Mouse (Mus musculus) heart, postnatal 25 days (tissue): ENCODE data around the gene 1600002K03Rik. TPM values are rescaled to one million over a fixed set of nuclear protein-coding genes. Genes with fewer than 3 reads are reported as not detected.

Source experiments
- DNase-seq: peaks from one replicate; pipeline ENCODE4 v3.0.0; 2022; ENCODE audit warnings: low spot score
- intact Hi-C: fragments of 180-260 bp; cut with DNase I; formaldehyde crosslinking; loops from one replicate; pipeline ENCODE4 v1.15.1; 2025
- total RNA-seq, 2 experiments: library from RNA; stranded (reverse); gene quantifications; 2 replicates each; pipeline ENCODE4 v1.2.3; 2021

The 1600002K03Rik gene
- total RNA-seq, 2 experiments from 2014 or later = 4.2 to 5.2 TPM

DNA sequence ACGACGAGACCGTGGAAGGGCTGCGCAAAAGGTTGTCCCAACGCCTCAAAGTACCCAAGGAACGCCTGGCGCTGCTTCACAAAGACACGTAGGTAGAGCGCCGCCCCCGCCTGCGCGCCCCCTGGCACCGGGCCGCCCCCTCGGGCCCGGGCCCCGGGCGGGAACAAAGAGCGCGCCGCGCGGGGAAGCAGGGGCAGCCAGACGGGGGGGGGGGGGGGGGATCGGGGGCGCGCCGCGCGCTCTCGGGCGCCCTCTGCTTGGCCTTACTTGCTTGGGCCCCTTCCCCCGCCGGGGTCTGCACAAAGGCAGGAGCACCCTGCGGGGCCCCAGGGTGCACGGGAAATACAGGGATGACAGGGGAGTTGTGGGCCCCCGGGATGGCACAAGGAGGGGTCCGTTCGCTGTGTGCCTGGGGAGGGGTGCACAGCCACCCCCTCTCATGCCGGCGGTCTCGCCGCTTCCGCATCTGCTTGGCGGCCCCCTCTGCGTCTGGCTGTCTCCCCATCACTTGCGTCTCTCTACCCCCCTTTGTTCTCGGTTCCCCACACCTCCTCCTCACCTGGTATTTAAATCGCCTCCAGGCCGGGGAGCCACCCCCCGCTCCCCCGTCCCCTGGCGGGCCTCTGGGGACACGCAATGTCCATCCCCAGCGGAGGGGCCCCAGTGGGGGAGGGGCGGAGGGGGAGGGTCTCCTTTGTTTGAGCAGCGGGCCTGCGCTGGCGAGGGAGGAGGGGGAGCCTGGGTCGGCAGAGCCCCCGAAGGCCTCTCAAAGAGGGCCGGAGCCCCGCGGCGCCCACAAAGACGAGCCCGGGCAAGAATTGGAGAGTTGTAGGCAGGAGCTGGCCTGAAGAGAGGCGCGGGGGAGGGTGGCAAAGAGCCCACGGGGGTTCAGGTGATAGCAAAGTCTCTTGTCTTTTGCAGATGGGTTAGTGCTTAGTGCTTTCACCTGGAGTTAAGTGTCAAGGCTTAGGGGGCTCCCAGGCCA, 22.2 kb upstream of the 1600002K03Rik start:
- intact Hi-C loops = no loop called here
- DNase-seq = peak; percentile 34

DNA sequence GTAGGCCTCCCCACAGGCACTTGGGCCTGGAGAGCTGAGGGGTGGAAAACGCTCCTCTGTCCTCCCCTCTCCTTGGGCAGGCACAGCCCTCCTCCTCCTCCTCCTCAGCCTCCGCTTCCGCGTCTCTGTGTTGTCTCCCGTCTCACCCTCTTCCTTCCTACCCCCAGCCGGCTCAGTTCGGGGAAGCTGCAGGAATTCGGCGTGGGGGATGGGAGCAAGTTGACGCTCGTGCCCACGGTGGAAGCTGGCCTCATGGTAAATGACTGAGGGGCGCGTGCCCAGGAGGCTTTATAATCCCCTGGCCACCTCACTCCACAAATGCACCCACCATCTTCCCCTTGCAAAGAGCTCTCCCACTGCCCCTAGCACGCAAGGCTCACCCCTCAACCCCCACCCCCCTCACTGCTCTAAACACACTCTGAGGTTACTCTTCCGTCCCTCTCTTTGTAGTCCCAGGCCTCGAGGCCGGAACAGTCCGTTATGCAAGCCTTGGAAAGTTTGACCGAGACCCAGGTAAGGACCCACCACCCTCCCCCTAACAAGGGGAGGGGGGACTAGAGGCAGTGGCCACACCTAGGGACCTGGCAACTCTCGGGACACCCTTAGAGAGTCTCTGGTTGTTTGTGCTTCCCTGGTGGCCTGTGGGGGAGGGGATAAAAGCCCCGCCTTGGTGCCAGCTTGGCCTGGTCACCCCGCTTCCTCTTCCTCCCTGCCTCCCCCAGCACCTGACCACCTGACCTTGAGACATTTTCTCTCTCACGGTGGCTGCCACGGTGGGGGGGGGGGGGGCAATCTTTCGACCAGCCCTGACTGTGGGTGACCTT, 21.3 kb upstream of the 1600002K03Rik start:
- peak; percentile 63 for DNase-seq
- intact Hi-C loops = no loop called here

- intact Hi-C loops = no loop called here
- peak; percentile 63 for DNase-seq
These were observed 20.5 kb upstream of the 1600002K03Rik start for GRCm38 (mm10) chr10:80152071-80152872.

DNA sequence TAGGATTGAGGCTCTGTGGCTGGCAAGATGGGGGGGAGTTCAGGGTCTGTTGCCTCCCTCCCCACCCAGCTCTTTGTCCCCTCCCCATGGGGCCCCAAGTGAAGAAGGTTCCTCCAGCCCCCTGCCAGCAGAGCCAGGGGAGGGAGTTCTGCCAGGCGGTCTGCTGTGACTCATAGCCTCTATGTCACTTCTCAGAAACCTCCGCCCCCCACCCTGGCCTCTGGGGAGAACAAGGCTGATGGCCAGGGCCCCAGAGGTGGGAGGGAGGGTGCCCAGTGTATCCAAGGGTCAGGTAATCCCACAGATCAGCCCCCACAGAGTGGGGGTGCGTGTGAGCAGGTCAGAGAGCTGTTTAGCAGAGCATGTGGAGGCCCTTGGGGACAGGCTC, 19.9 kb upstream of the 1600002K03Rik start:
- intact Hi-C loops = no loop called here
- DNase-seq = peak; percentile 38

DNA sequence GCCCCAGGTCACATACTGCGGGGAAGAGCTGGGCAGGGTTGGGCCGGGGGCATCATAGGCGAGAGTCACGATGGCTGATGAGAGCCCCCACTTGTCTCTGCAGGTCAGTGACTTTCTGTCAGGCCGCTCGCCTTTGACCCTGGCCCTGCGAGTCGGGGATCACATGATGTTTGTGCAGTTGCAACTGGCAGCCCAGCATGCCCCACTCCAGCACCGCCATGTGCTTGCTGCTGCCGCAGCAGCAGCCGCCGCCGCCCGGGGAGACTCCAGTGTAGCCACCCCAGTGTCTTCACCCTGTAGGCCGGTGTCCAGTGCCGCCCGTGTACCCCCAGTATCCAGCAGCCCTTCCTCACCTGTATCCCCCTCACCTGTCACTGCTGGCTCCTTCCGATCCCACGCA, 19.0 kb upstream of the 1600002K03Rik start:
- intact Hi-C loops = no loop called here
- DNase-seq = no peak

DNA sequence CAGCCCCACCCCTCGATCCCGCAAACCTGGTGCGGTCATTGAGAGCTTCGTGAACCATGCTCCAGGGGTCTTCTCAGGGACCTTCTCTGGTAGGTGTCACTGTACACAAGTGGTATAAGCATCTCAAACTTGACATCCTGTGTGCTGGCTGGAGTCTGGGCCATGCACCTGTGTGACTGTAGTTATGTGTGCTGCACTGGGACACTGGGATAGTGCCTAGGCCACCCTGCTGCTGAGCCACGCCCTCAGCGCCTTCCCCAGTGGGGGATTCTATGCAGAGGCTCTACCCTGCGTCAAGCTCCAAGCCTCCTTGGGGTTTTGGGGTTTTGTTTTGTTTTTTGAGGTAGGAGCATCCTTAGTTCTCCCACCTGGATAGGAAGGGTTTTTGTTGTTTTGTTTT, 18.4 kb upstream of the 1600002K03Rik start:
- intact Hi-C loops = no loop called here
- DNase-seq = no peak

GRCm38 (mm10) chr10:80155277-80155676, 17.5 kb upstream of the 1600002K03Rik start:
- DNase-seq = no peak
- intact Hi-C loops = no loop called here

GRCm38 (mm10) chr10:80156002-80156751, 16.6 kb upstream of the 1600002K03Rik start:
- DNase-seq = no peak
- intact Hi-C loops = no loop called here

GRCm38 (mm10) chr10:80156752-80157053, 16.0 kb upstream of the 1600002K03Rik start:
- intact Hi-C loops = no loop called here
- DNase-seq = no peak

GRCm38 (mm10) chr10:80157141-80157929, 15.4 kb upstream of the 1600002K03Rik start:
- DNase-seq = no peak
- intact Hi-C loops = no loop called here

DNA sequence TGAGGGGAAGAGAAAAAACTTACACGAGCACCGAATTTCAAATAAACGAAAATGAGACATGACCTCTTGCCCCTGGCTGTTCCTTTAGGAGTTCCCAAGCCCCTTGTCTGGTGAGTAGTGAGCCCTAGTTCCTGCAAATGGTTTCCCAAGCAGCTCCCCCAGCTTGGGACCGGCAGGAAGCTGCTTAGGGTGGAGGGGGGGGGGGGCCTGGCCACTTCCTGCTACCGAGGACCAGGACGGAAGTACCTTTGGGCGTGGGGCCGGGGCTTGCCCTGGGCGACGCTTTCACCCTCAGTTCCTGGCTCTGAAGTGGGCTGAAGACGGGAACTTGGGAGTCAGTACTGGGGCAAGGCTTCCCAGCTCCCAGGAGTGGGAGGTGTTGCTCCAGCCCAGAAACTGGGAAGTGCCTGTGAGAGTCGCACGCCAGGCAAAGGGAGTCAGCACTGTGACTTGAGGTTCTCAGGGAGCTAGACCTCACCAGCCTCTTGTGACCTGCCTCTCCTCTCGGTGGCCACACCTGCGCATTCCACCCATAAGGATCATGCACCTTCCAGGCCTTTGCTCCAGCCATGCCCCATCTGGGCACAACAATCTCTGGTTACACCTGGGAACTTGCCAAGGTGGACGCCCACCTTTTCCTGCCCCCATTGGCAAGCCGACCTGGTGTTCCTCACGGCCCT, 14.3 kb upstream of the 1600002K03Rik start:
- peak; percentile 81 for DNase-seq
- intact Hi-C loops = no loop called here

DNA sequence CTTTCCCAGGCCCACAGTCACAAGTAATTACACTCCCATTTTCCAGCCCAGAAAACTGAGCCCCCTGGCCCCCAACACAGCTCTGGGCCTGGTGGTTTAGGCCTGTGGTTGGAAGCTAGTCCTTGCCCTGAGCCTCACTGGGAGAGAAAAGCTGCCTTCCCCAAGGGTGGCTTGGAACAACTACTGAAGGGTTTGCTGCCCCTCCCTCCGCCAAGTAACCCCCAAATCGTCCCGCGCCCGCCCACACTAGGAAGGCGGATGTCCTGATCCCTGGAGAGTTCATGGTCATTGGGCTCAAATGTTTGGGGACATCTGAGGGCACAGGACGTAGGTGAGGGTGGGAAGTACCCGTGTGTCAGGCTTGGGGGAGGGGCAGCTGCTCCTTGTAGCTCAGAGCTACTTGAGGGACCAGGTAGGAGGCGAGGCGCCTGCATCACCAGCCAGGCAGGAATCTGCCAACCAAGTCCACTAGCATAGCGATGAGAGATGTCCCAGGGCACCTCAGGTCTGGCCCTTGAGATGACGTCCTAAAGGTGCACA, 13.7 kb upstream of the 1600002K03Rik start:
- peak; percentile 51 for DNase-seq
- intact Hi-C loops = no loop called here

DNA sequence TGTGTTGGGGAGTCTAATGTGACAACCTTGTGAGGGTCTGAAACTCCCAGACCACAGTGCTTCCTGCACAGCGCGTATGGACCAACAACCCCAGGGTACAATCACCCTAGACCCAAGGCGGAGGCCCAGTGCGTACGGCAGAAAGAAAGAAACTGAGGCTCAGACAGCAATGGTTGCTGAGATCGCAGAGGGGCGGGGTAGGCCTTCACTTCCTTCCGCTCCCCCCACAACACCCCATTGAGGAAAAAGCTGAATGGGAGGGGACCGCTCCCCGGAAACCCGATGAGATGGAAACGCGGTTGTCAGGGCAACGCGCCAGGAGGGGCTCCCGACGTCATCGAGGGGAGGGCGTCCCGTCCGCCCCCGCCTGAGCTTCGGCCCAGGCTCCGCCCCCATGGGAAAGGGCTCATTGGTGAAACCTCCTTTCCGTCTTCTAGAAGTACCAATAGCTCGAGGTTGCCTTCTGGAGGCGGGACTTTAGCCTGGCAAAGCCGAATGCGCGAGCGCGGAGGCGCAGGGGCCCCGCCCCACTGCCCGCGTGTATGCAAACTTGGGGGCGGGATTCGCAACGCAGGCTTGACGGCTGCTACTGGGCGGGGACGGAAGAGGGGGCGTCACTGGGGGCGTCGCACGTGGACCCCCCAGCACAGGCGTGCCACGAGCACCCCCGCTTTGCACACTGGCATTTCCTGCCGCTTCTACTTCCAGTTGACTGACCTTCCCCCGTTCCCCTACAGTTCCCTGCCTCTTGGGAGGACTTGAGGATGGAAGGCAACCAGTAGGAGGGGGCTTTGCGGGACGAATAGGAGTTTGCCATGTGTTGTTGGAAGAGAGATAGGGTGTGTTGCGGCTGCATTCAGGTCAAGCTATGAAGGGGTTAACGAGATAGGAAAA, 12.9 kb upstream of the 1600002K03Rik start:
- DNase-seq = peak; percentile 99
- intact Hi-C loops = no loop called here

DNA sequence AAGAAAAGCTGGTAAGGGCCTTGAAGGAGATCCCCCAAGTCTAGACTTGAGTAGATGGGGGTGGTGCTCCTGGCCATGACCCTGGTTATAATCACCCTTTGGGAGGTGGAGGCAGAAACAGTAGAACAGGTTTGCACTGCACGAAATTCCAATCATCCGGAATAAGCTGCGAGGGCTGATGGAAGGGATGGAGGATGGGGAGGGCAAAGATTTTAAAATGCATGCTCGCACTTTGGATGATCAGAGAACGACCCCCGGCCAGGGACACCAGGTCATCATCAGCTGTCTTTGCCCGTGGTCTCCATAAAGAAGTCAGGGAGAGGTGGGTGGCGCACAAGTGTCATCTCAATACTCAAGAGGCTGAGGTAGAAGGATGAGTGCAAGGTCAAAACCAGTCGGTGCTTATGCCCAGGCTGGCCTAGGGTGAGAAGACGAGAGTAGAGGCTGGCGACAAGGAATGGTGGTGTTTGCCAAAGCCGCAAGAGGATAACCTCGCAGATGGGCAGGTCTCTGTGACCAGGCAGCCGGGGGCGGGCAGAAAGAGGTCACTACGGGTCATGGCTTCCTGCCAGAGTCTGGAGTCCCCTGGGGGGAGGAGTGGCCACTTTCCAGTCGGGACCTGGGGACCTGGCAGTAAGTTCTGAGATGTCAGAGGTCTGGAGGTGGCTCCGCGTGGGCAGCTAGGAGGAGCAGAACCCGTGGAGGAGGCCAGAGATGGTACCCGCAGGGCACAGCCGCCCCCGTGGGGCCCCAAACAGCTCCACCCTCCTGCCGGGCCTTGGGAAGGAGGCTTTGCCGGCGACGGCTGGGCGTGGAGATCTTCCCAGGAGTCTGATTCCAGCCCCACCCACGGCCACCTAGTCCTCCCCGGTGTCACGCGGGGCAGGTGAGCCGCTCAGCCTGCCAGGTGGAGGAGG, 12.0 kb upstream of the 1600002K03Rik start:
- DNase-seq = peak; percentile 83
- intact Hi-C loops = no loop called here

- DNase-seq = peak; percentile 36
- intact Hi-C loops = no loop called here
These were observed 11.1 kb upstream of the 1600002K03Rik start for GRCm38 (mm10) chr10:80161522-80162242.
